ENCODE assay signal across 20 mouse cellular contexts in genomic region chr10:39896503-39896902, GRCm38 (mm10). TPM values are rescaled to one million over a fixed set of nuclear protein-coding genes. Genes with fewer than 3 reads are reported as not detected.
DNase-seq lines count a peak whose midpoint lies in the region; ATAC-seq and TF ChIP-seq lines count a peak whose summit lies in the region.
"Had no signal": no experiment of that assay in that cellular context is flagged by ENCODE, and none has a peak within 500 bp of the region (broad histone marks: within the 10 kb centered on the region; RNA-seq: fewer than 3 reads in every experiment).

No protein-coding gene starts in this region.

- in situ Hi-C loops in Patski (cut with MboI; ENCODE audit: low pct_unique_long_range_greater_than_20kb), result no loop called here

- POLR2A ChIA-PET in Patski (lab: Charles Lee), result no interaction called here

- TF ChIP-seq CTCF in liver, adult 2 months (IDR thresholded peaks at IDR 0.05; ENCODE audit: low read depth, low read length), result peak; percentile 12; the same call in 1 of the 2 replicates
- TF ChIP-seq CTCF in Patski (IDR thresholded peaks at IDR 0.05), result peak; percentile 64

- H3K4me2 ChIP-seq in liver, embryonic 12.5 days, result no peak overlapping the region
- H3K4me2 ChIP-seq: hindbrain, embryonic 15.5 days; lung, embryonic 15.5 days had no signal

- 75% methylated on average over 5 of the region's 5 CpGs for WGBS in liver, adult 2 months
- WGBS in liver, embryonic 12.5 days (ENCODE audit: insufficient replicate concordance), result 68% methylated on average over 5 of the region's 5 CpGs

- no peak overlapping the region for H3K9ac ChIP-seq in liver, adult 2 months (ENCODE audit: low read depth, low read length)
- H3K9ac ChIP-seq in liver, embryonic 12.5 days, result no peak overlapping the region
- H3K9ac ChIP-seq: hindbrain, embryonic 15.5 days; lung, embryonic 15.5 days had no signal

- H3K4me3 ChIP-seq in liver, adult 2 months (ENCODE audit: insufficient read depth, low read depth, low read length), result no peak overlapping the region
- no peak overlapping the region for H3K4me3 ChIP-seq in liver, embryonic 12.5 days
- H3K4me3 ChIP-seq: hindbrain, embryonic 15.5 days; limb, embryonic 10.5 days; lung, embryonic 15.5 days; megakaryocyte, embryonic 14.5 days had no signal

- H3K36me3 ChIP-seq in liver, adult 2 months (ENCODE audit: control insufficient read depth, insufficient read depth, low read length), result 0 out of 2 replicates have a peak, but pooled peaks cover 1% of the 10 kb centered on the region
- H3K36me3 ChIP-seq in liver, embryonic 12.5 days, result no peaks in the 10 kb centered on the region
- H3K36me3 ChIP-seq: lung, embryonic 15.5 days had no signal

- no peaks in the 10 kb centered on the region for H3K79me2 ChIP-seq in liver, adult 2 months (ENCODE audit: control insufficient read depth, insufficient read depth, low read length)

- CTCF ChIA-PET in Patski (lab: Charles Lee), result no interaction called here

- H3K27me3 ChIP-seq in liver, adult 2 months (ENCODE audit: control insufficient read depth, insufficient read depth, low read length), result no peaks in the 10 kb centered on the region
- no peaks in the 10 kb centered on the region for H3K27me3 ChIP-seq in liver, embryonic 12.5 days (replicated peaks)
- H3K27me3 ChIP-seq in Patski, result no peaks in the 10 kb centered on the region
- H3K27me3 ChIP-seq: hindbrain, embryonic 15.5 days; lung, embryonic 15.5 days had no signal

- peak; percentile 77 for DNase-seq in heart, adult 11 months
- DNase-seq in heart, postnatal 14 days, result no peak
- peak; percentile 31 for DNase-seq in liver, adult 2 months (ENCODE audit: extremely low read depth, low read depth, low spot score)
- peak; percentile 24 for DNase-seq in A20 (ENCODE audit: low read depth, low spot score)
- no peak for DNase-seq in Patski (ENCODE audit: low read depth, low spot score)
- DNase-seq in adrenal gland, postnatal 4 days (ENCODE audit: low spot score in 2 of 2), result no peak
- no peak for DNase-seq in adrenal gland, adult 18-20 months (ENCODE audit: low spot score in 2 of 2)
- DNase-seq: cerebellum, adult 18-20 months; kidney, postnatal 14 days; retina, postnatal 1 day; spleen, adult 18-20 months had no signal

- H3K4me1 ChIP-seq in liver, adult 2 months (ENCODE audit: control insufficient read depth, insufficient read depth, low read length), result peaks cover 2% of the 10 kb centered on the region; the same call in 1 of the 2 replicates
- peaks cover 47% of the 10 kb centered on the region for H3K4me1 ChIP-seq in liver, embryonic 12.5 days

- H3K27ac ChIP-seq in liver, adult 2 months (replicated peaks; ENCODE audit: insufficient read depth, low read depth, low read length), result no peak overlapping the region
- H3K27ac ChIP-seq in liver, embryonic 12.5 days, result no peak overlapping the region
- H3K27ac ChIP-seq: hindbrain, embryonic 15.5 days; limb, embryonic 10.5 days; lung, embryonic 15.5 days had no signal

- intact Hi-C loops in heart, postnatal 14 days (cut with DNase I), result loop anchor here (5.0 to 10.0 kb wide), 2 partner anchors 61 to 348 kb away; partner anchors contain the start of gene Rpf2

- no peaks in the 10 kb centered on the region for H3K9me3 ChIP-seq in liver, embryonic 12.5 days (replicated peaks)
- H3K9me3 ChIP-seq: hindbrain, embryonic 15.5 days; limb, embryonic 10.5 days; lung, embryonic 15.5 days had no signal

- TF ChIP-seq POLR2A in liver, adult 2 months (IDR thresholded peaks at IDR 0.05; ENCODE audit: extremely low read depth, insufficient read depth, low read length), result no peak

- no peak for ATAC-seq in liver, embryonic 12.5 days
- ATAC-seq in Patski, result no peak
- ATAC-seq: forebrain, embryonic 16.5 days had no signal

RNA-seq across cellular contexts. Expression of gene Mfsd4b4, which starts 2.5 kb away (rescaled TPM):
- 1 to 10 TPM; 2.7 to 2.9 TPM for total RNA-seq in heart, postnatal 14 days (2021)
- total RNA-seq in liver, adult 2 months (2014; rRNA removed), result 3.0 and 3.3 TPM in 2 replicates
- polyA plus RNA-seq in liver, adult 2 months (2012; rRNA removed), result 1.3 and 1.7 TPM in 2 replicates
- 2.1 and 2.2 TPM in 2 replicates for polyA plus RNA-seq in liver, embryonic 12.5 days (2016; fragmentation: Nextera tagmentation; extraction: Ambion mirVana)
- 7.5 TPM for polyA plus RNA-seq in Patski (2021)
- total RNA-seq in adrenal gland, postnatal 4 days (2021), result 10 to 100 TPM; 11.8 to 15.3 TPM
- 1 to 10 TPM; 4.2 to 6.6 TPM for total RNA-seq in adrenal gland, adult 18-20 months (2021)

RNA-seq across cellular contexts. Expression of gene Mfsd4b2, which starts 30.2 kb away (rescaled TPM):
- under 1 TPM; 0.10 to 0.12 TPM for total RNA-seq in heart, postnatal 14 days (2021)
- total RNA-seq in liver, adult 2 months (2014; rRNA removed), result not detected in 2 replicates
- polyA plus RNA-seq in liver, adult 2 months (2012; rRNA removed), result not detected in 2 replicates
- polyA plus RNA-seq in liver, embryonic 12.5 days (2016; fragmentation: Nextera tagmentation; extraction: Ambion mirVana), result not detected in 2 replicates
- polyA plus RNA-seq in Patski (2021), result 0.09 TPM
- under 1 TPM; 0.22 to 0.37 TPM for total RNA-seq in adrenal gland, postnatal 4 days (2021)
- total RNA-seq in adrenal gland, adult 18-20 months (2021), result under 1 TPM; 0.23 to 0.38 TPM
- total RNA-seq: monocyte, adult 5-6 weeks had no signal
- polyA plus RNA-seq: forebrain, embryonic 16.5 days; hindbrain, embryonic 15.5 days; limb, embryonic 10.5 days; lung, embryonic 15.5 days; neural tube, embryonic 14.5 days; testis, adult 2 months had no signal

Comparison
In these comparisons a context has a peak if more than half of its experiments do, and no peak if none do; other contexts are left out.
1. DNase-seq: peak in heart, adult 11 months (single experiment), liver, adult 2 months (single experiment) and A20 (single experiment); none in heart, postnatal 14 days (0 of 2), Patski (single experiment), adrenal gland, postnatal 4 days (0 of 2) and adrenal gland, adult 18-20 months (0 of 2).